Comparison of ENCODE assay signal across 8 mouse cellular contexts in the genomic region with DNA sequence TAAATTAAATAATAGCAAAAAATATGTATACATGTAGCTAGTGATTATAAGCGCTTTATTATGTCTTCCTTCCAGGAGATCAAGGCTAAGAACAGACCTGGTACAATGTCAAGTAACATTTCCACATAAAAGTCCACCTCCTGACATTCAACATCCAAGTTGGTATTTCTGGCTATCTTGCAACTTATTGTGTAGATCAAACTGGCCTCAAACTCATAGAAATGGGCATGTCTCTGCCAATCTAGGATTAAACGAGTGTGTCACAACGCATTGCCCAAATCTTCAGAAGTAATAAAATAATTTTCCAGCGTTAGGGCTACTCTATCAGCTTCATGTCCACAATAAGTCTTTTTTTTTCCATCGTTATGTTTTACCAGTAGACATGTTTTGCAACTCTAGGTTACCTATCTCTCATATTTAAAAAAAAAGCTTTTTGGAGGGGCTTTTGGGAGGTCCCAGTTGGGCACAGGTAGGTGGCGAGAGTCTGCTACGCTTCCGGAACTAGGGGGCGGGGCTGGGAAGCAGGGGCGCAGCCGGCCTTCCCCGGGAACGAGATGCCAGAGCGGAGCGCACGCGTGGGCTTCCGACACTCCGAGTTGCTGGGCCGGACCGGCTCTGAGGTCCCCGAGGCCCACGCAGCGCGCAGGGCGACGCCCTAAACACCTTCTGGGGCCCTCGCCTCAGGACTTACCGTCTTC. TPM values are rescaled to one million over a fixed set of nuclear protein-coding genes. Genes with fewer than 3 reads are reported as not detected.
DNase-seq lines count a peak whose midpoint lies in the region; ATAC-seq and TF ChIP-seq lines count a peak whose summit lies in the region.

No protein-coding gene starts in this region.

- peak; percentile 70 for ATAC-seq in forebrain, embryonic 13.5 days
- peak; percentile 81 for ATAC-seq in intestine, embryonic 16.5 days
- peak; percentile 69 for ATAC-seq in lung, embryonic 15.5 days (ENCODE audit: borderline replicate concordance, extremely low read depth, low FRiP score, low TSS enrichment)

- peak overlapping the region; percentile 76 for H3K4me3 ChIP-seq in forebrain, embryonic 13.5 days
- peak overlapping the region; percentile 73 for H3K4me3 ChIP-seq in intestine, embryonic 16.5 days (ENCODE audit: low read length)
- H3K4me3 ChIP-seq in lung, embryonic 15.5 days, result peak overlapping the region; percentile 90

- H3K36me3 ChIP-seq in forebrain, embryonic 13.5 days (ENCODE audit: poor library complexity, severe bottlenecking), result peaks cover 2% of the 10 kb centered on the region; the same call in 1 of the 2 replicates
- H3K36me3 ChIP-seq in intestine, embryonic 16.5 days (ENCODE audit: control insufficient read depth, insufficient read depth, low read length), result no peaks in the 10 kb centered on the region
- peaks cover 7% of the 10 kb centered on the region; the same call in 1 of the 2 replicates for H3K36me3 ChIP-seq in lung, embryonic 15.5 days

- peak; percentile 56 for DNase-seq in retina, embryonic 14.5 days (ENCODE audit: low spot score)
- no peak for DNase-seq in retina, postnatal 1 day
- DNase-seq in brain, embryonic 14.5 days (ENCODE audit: low read depth), result peak; percentile 53
- peak; percentile 58 for DNase-seq in ovary, postnatal 36 days (ENCODE audit: low spot score)
- peak; percentile 32 to 62 for DNase-seq in urinary bladder, postnatal 4 days (ENCODE audit: low spot score in 2 of 2)

- no peaks in the 10 kb centered on the region for H3K9me3 ChIP-seq in forebrain, embryonic 13.5 days (replicated peaks)
- no peaks in the 10 kb centered on the region for H3K9me3 ChIP-seq in intestine, embryonic 16.5 days (ENCODE audit: control insufficient read depth, low read length)
- no peaks in the 10 kb centered on the region for H3K9me3 ChIP-seq in lung, embryonic 15.5 days

- peaks cover 5% of the 10 kb centered on the region for H3K4me1 ChIP-seq in forebrain, embryonic 13.5 days
- H3K4me1 ChIP-seq in intestine, embryonic 16.5 days (ENCODE audit: control insufficient read depth, insufficient read depth, low read length), result no peaks in the 10 kb centered on the region
- H3K4me1 ChIP-seq in lung, embryonic 15.5 days, result peaks cover 10% of the 10 kb centered on the region

- peak overlapping the region; percentile 66; the same call in 1 of the 2 replicates for H3K27ac ChIP-seq in forebrain, embryonic 13.5 days
- H3K27ac ChIP-seq in intestine, embryonic 16.5 days (ENCODE audit: low read length), result peak overlapping the region; percentile 81
- H3K27ac ChIP-seq in lung, embryonic 15.5 days, result peak overlapping the region; percentile 94

- H3K9ac ChIP-seq in forebrain, embryonic 13.5 days, result peak overlapping the region; percentile 78
- peak overlapping the region; percentile 77 for H3K9ac ChIP-seq in intestine, embryonic 16.5 days (ENCODE audit: low read depth, low read length)
- peak overlapping the region; percentile 91 for H3K9ac ChIP-seq in lung, embryonic 15.5 days

- 7% methylated on average over 29 of the region's 29 CpGs for WGBS in forebrain, embryonic 13.5 days
- WGBS in intestine, embryonic 16.5 days, result 6% methylated on average over 29 of the region's 29 CpGs
- 5% methylated on average over 29 of the region's 29 CpGs for WGBS in lung, embryonic 15.5 days

- H3K27me3 ChIP-seq in forebrain, embryonic 13.5 days, result no peaks in the 10 kb centered on the region
- H3K27me3 ChIP-seq in intestine, embryonic 16.5 days (replicated peaks; ENCODE audit: control insufficient read depth, insufficient read depth, low read length), result no peaks in the 10 kb centered on the region
- no peaks in the 10 kb centered on the region for H3K27me3 ChIP-seq in lung, embryonic 15.5 days

- TF ChIP-seq POLR2A in brain, embryonic 14.5 days (IDR thresholded peaks at IDR 0.05; ENCODE audit: borderline replicate concordance, extremely low read depth, insufficient read depth, insufficient read length, poor library complexity, severe bottlenecking), result 0 out of 2 replicates have a peak, but pooled peaks have one; percentile 12

- H3K4me2 ChIP-seq in forebrain, embryonic 13.5 days, result peak overlapping the region; percentile 93
- peak overlapping the region; percentile 73 for H3K4me2 ChIP-seq in intestine, embryonic 16.5 days (ENCODE audit: low read depth, low read length)
- peak overlapping the region; percentile 87 for H3K4me2 ChIP-seq in lung, embryonic 15.5 days

- no peak for TF ChIP-seq CTCF in brain, embryonic 14.5 days (IDR thresholded peaks at IDR 0.05; ENCODE audit: borderline replicate concordance, extremely low read depth, insufficient read depth, insufficient read length)

RNA-seq across cellular contexts. Expression of a gene that starts 0.7 kb away (rescaled TPM):
- polyA plus RNA-seq in brain, embryonic 14.5 days (2012; rRNA removed), result 4.0 and 6.4 TPM in 2 replicates
- polyA plus RNA-seq in forebrain, embryonic 13.5 days (2015; fragmentation: Nextera tagmentation; extraction: Ambion mirVana), result 17.7 and 18.2 TPM in 2 replicates
- 24.8 and 28.5 TPM in 2 replicates for polyA plus RNA-seq in intestine, embryonic 16.5 days (2015; fragmentation: Nextera tagmentation; extraction: Ambion mirVana)
- 33.4 and 33.5 TPM in 2 replicates for polyA plus RNA-seq in lung, embryonic 15.5 days (2015; fragmentation: Nextera tagmentation; extraction: Ambion mirVana)

RNA-seq across cellular contexts. Expression of a gene that starts 14.2 kb away (rescaled TPM):
- 0.08 TPM in 1 of 2 replicates, not detected in the other for polyA plus RNA-seq in brain, embryonic 14.5 days (2012; rRNA removed)
- polyA plus RNA-seq in forebrain, embryonic 13.5 days (2015; fragmentation: Nextera tagmentation; extraction: Ambion mirVana), result not detected in 2 replicates
- polyA plus RNA-seq in intestine, embryonic 16.5 days (2015; fragmentation: Nextera tagmentation; extraction: Ambion mirVana), result not detected in 2 replicates
- 0.15 TPM in 1 of 2 replicates, not detected in the other for polyA plus RNA-seq in lung, embryonic 15.5 days (2015; fragmentation: Nextera tagmentation; extraction: Ambion mirVana)
